Comparison of ENCODE assay signal across 19 mouse cellular contexts in genomic region chr1:119892933-119893332, GRCm38 (mm10). TPM values are rescaled to one million over a fixed set of nuclear protein-coding genes. Genes with fewer than 3 reads are reported as not detected.
A peak's percentile ranks its signal among the peaks of the same experiment; 100 is the strongest.
DNase-seq lines count a peak whose midpoint lies in the region; ATAC-seq and TF ChIP-seq lines count a peak whose summit lies in the region.
"Had no signal": no experiment of that assay in that cellular context is flagged by ENCODE, and none has a peak within 500 bp of the region (broad histone marks: within the 10 kb centered on the region; RNA-seq: fewer than 3 reads in every experiment).

No protein-coding gene starts in this region.

- no peak for ATAC-seq in kidney, postnatal 0 days (replicated peaks; ENCODE audit: low FRiP score, low read depth)
- ATAC-seq in kidney, embryonic 16.5 days (ENCODE audit: low FRiP score, low TSS enrichment) = no peak
- no peak for ATAC-seq in midbrain, postnatal 0 days (ENCODE audit: low FRiP score)
- ATAC-seq in granulocyte monocyte progenitor cell, adult 5-6 weeks (replicated peaks; ENCODE audit: poor library complexity, severe bottlenecking) = peak; percentile 72
- ATAC-seq: hindbrain, embryonic 16.5 days had no signal

- H3K4me2 ChIP-seq in kidney, postnatal 0 days (ENCODE audit: low read length) = no peak overlapping the region
- H3K4me2 ChIP-seq in kidney, embryonic 16.5 days (replicated peaks; ENCODE audit: low read depth, low read length) = no peak overlapping the region
- H3K4me2 ChIP-seq in midbrain, postnatal 0 days (ENCODE audit: low read depth, low read length, poor library complexity, severe bottlenecking) = no peak overlapping the region
- H3K4me2 ChIP-seq: embryonic facial prominence, embryonic 12.5 days; kidney, embryonic 15.5 days; neural tube, embryonic 15.5 days had no signal

- no peaks in the 10 kb centered on the region for H3K27me3 ChIP-seq in kidney, postnatal 0 days (ENCODE audit: insufficient read depth, low read length)
- no peaks in the 10 kb centered on the region for H3K27me3 ChIP-seq in kidney, embryonic 16.5 days (ENCODE audit: insufficient read depth, low read length)
- H3K27me3 ChIP-seq in midbrain, postnatal 0 days (ENCODE audit: insufficient read depth, low read length) = no peaks in the 10 kb centered on the region
- no peaks in the 10 kb centered on the region for H3K27me3 ChIP-seq in midbrain, embryonic 10.5 days (ENCODE audit: low read depth, poor library complexity, severe bottlenecking)
- H3K27me3 ChIP-seq: embryonic facial prominence, embryonic 12.5 days; kidney, embryonic 15.5 days; neural tube, embryonic 15.5 days had no signal

- TF ChIP-seq CTCF in kidney, postnatal 0 days (IDR thresholded peaks at IDR 0.05; ENCODE audit: low read depth) = peak; percentile 24; the same call in 1 of the 2 replicates
- 0 out of 2 replicates have a peak, but pooled peaks have one; percentile 12 for TF ChIP-seq CTCF in midbrain, postnatal 0 days (IDR thresholded peaks at IDR 0.05)

- no peaks in the 10 kb centered on the region for H3K36me3 ChIP-seq in kidney, postnatal 0 days (ENCODE audit: insufficient read depth, low read length)
- no peaks in the 10 kb centered on the region for H3K36me3 ChIP-seq in kidney, embryonic 16.5 days (ENCODE audit: insufficient read depth, low read length)
- H3K36me3 ChIP-seq in midbrain, postnatal 0 days (ENCODE audit: insufficient read depth, low read length) = no peaks in the 10 kb centered on the region
- no peaks in the 10 kb centered on the region for H3K36me3 ChIP-seq in midbrain, embryonic 10.5 days
- H3K36me3 ChIP-seq: embryonic facial prominence, embryonic 12.5 days; heart, embryonic 10.5 days; kidney, embryonic 15.5 days; neural tube, embryonic 15.5 days had no signal

- H3K4me1 ChIP-seq in kidney, postnatal 0 days (replicated peaks; ENCODE audit: insufficient read depth, low read length) = no peaks in the 10 kb centered on the region
- no peaks in the 10 kb centered on the region for H3K4me1 ChIP-seq in kidney, embryonic 16.5 days (ENCODE audit: insufficient read depth, low read length)
- no peaks in the 10 kb centered on the region for H3K4me1 ChIP-seq in midbrain, postnatal 0 days (ENCODE audit: insufficient read depth, low read length)
- H3K4me1 ChIP-seq in midbrain, embryonic 10.5 days = peaks cover 4% of the 10 kb centered on the region; the same call in 1 of the 2 replicates
- H3K4me1 ChIP-seq: kidney, embryonic 15.5 days had no signal

- no peak for DNase-seq in kidney, postnatal 0 days (ENCODE audit: low spot score)
- no peak for DNase-seq in midbrain, postnatal 0 days (ENCODE audit: low spot score)
- no peak for DNase-seq in midbrain, embryonic 10.5 days (ENCODE audit: low spot score)
- no peak for DNase-seq in thymus, postnatal 10 days (ENCODE audit: low spot score in 2 of 2)
- DNase-seq in thymus, postnatal 36 days = no peak
- DNase-seq: cerebellum, adult 11-12 months; cerebellum, postnatal 14 days; kidney, adult 11 months; lung, postnatal 10 days; right cerebral cortex, adult 18-20 months; right cerebral cortex, postnatal 4 days; thymus, adult 2 months had no signal

- WGBS in kidney, postnatal 0 days = 75% methylated on average over 6 of the region's 6 CpGs
- 75% methylated on average over 6 of the region's 6 CpGs for WGBS in kidney, embryonic 16.5 days
- 74% methylated on average over 6 of the region's 6 CpGs for WGBS in midbrain, postnatal 0 days
- 85% methylated on average over 6 of the region's 6 CpGs for WGBS in midbrain, embryonic 10.5 days

- no peak overlapping the region for H3K9ac ChIP-seq in kidney, postnatal 0 days (ENCODE audit: low read depth, low read length)
- H3K9ac ChIP-seq in kidney, embryonic 16.5 days (replicated peaks; ENCODE audit: low read length) = no peak overlapping the region
- H3K9ac ChIP-seq in midbrain, postnatal 0 days (replicated peaks; ENCODE audit: low read length, poor library complexity, severe bottlenecking) = no peak overlapping the region
- H3K9ac ChIP-seq: embryonic facial prominence, embryonic 12.5 days; kidney, embryonic 15.5 days; neural tube, embryonic 15.5 days had no signal

- H3K9me3 ChIP-seq in kidney, postnatal 0 days (replicated peaks; ENCODE audit: low read length) = no peaks in the 10 kb centered on the region
- H3K9me3 ChIP-seq in kidney, embryonic 16.5 days (ENCODE audit: low read length) = no peaks in the 10 kb centered on the region
- no peaks in the 10 kb centered on the region for H3K9me3 ChIP-seq in midbrain, postnatal 0 days (ENCODE audit: low read length)
- H3K9me3 ChIP-seq in midbrain, embryonic 10.5 days (replicated peaks) = no peaks in the 10 kb centered on the region
- H3K9me3 ChIP-seq: embryonic facial prominence, embryonic 12.5 days; heart, embryonic 10.5 days; kidney, embryonic 15.5 days; neural tube, embryonic 15.5 days had no signal

- no peak overlapping the region for H3K4me3 ChIP-seq in kidney, postnatal 0 days (replicated peaks; ENCODE audit: low read depth, low read length)
- no peak overlapping the region for H3K4me3 ChIP-seq in kidney, embryonic 16.5 days (ENCODE audit: low read length)
- no peak overlapping the region for H3K4me3 ChIP-seq in midbrain, postnatal 0 days (ENCODE audit: low read depth, low read length)
- H3K4me3 ChIP-seq in midbrain, embryonic 10.5 days = no peak overlapping the region
- H3K4me3 ChIP-seq: embryonic facial prominence, embryonic 12.5 days; heart, embryonic 10.5 days; kidney, embryonic 15.5 days; neural tube, embryonic 15.5 days had no signal

- no peak overlapping the region for H3K27ac ChIP-seq in kidney, postnatal 0 days
- H3K27ac ChIP-seq in kidney, embryonic 16.5 days (ENCODE audit: low read length) = no peak overlapping the region
- H3K27ac ChIP-seq in midbrain, postnatal 0 days (ENCODE audit: low read depth, low read length) = no peak overlapping the region
- H3K27ac ChIP-seq in midbrain, embryonic 10.5 days (replicated peaks) = no peak overlapping the region
- H3K27ac ChIP-seq: embryonic facial prominence, embryonic 12.5 days; heart, embryonic 10.5 days; kidney, embryonic 15.5 days; neural tube, embryonic 15.5 days had no signal

RNA-seq across cellular contexts. Expression of gene Tmem177, which starts 20.1 kb away (rescaled TPM):
- 6.3 and 6.6 TPM in 2 replicates for polyA plus RNA-seq in kidney, postnatal 0 days (2015; fragmentation: Nextera tagmentation; extraction: Ambion mirVana)
- 8.7 and 9.2 TPM in 2 replicates for polyA plus RNA-seq in kidney, embryonic 16.5 days (2015; fragmentation: Nextera tagmentation; extraction: Ambion mirVana)
- total RNA-seq in midbrain, postnatal 0 days (2014; rRNA removed) = 5.4 and 5.7 TPM in 2 replicates
- 3.5 and 3.6 TPM in 2 replicates for polyA plus RNA-seq in midbrain, postnatal 0 days (2015; fragmentation: Nextera tagmentation; extraction: Ambion mirVana)
- polyA plus RNA-seq in midbrain, embryonic 10.5 days (2016; fragmentation: Nextera tagmentation; extraction: Ambion mirVana) = 12.5 and 13.2 TPM in 2 replicates
- 4.6 and 5.6 TPM in 2 replicates for total RNA-seq in granulocyte monocyte progenitor cell, adult 5-6 weeks (2014; fragmentation: Nextera tagmentation)
- 5.1 and 5.4 TPM in 2 replicates for total RNA-seq in granulocyte monocyte progenitor cell, adult 5-6 weeks (2017)

RNA-seq across cellular contexts. Expression of gene Ptpn4, which starts 55.5 kb away (rescaled TPM):
- 5.3 and 5.9 TPM in 2 replicates for polyA plus RNA-seq in kidney, postnatal 0 days (2015; fragmentation: Nextera tagmentation; extraction: Ambion mirVana)
- 5.1 and 5.8 TPM in 2 replicates for polyA plus RNA-seq in kidney, embryonic 16.5 days (2015; fragmentation: Nextera tagmentation; extraction: Ambion mirVana)
- total RNA-seq in midbrain, postnatal 0 days (2014; rRNA removed) = 46.5 and 53.1 TPM in 2 replicates
- 4.2 and 7.0 TPM in 2 replicates for polyA plus RNA-seq in midbrain, postnatal 0 days (2015; fragmentation: Nextera tagmentation; extraction: Ambion mirVana)
- polyA plus RNA-seq in midbrain, embryonic 10.5 days (2016; fragmentation: Nextera tagmentation; extraction: Ambion mirVana) = 7.3 and 7.9 TPM in 2 replicates
- 23.0 and 28.0 TPM in 2 replicates for total RNA-seq in granulocyte monocyte progenitor cell, adult 5-6 weeks (2014; fragmentation: Nextera tagmentation)
- total RNA-seq in granulocyte monocyte progenitor cell, adult 5-6 weeks (2017) = 13.6 and 20.3 TPM in 2 replicates
